Mouse (Mus musculus) right cerebral cortex, adult 18-20 months (tissue): Measurements from ENCODE around the gene Gm10282.

ENCODE experiments used
- DNase-seq: peaks from one replicate; pipeline ENCODE4 v3.0.0; 2022; ENCODE audit warnings: mixed read lengths

Gene Gm10282

GRCm38 (mm10) chr8:72323131-72323725 is 18.2 kb upstream of the Gm10282 start:
- peak; percentile 50 for DNase-seq

- no peak for DNase-seq
These were observed 17.4 kb upstream of the Gm10282 start for GRCm38 (mm10) chr8:72322471-72322889.

GRCm38 (mm10) chr8:72321635-72322441 is 16.8 kb upstream of the Gm10282 start:
- no peak for DNase-seq

GRCm38 (mm10) chr8:72320803-72321583 is 15.9 kb upstream of the Gm10282 start:
- DNase-seq = no peak

GRCm38 (mm10) chr8:72319921-72320802 is 15.1 kb upstream of the Gm10282 start:
- DNase-seq = no peak

- DNase-seq = no peak
These were observed 14.3 kb upstream of the Gm10282 start for GRCm38 (mm10) chr8:72319397-72319796.

- DNase-seq = peak; percentile 85
These were observed 13.8 kb upstream of the Gm10282 start, which contains the start of gene Klf2 for GRCm38 (mm10) chr8:72318801-72319322. Klf2 (plus strand) TSS chr8:72319033.

GRCm38 (mm10) chr8:72317741-72318301 is 12.8 kb upstream of the Gm10282 start:
- DNase-seq = no peak

GRCm38 (mm10) chr8:72316053-72316695 is 11.1 kb upstream of the Gm10282 start:
- no peak for DNase-seq

- DNase-seq = no peak
These were observed 8.0 kb upstream of the Gm10282 start for GRCm38 (mm10) chr8:72312926-72313518.

GRCm38 (mm10) chr8:72310849-72311506 is 5.9 kb upstream of the Gm10282 start:
- peak; percentile 85 for DNase-seq

- no peak for DNase-seq
These were observed 3.2 kb upstream of the Gm10282 start for GRCm38 (mm10) chr8:72308276-72308675.

GRCm38 (mm10) chr8:72306913-72307312 is 1.9 kb upstream of the Gm10282 start:
- DNase-seq = no peak

- DNase-seq = peak; percentile 48
These were observed 1.4 kb downstream of the Gm10282 start for GRCm38 (mm10) chr8:72303633-72304032.

GRCm38 (mm10) chr8:72302986-72303612 is 2.0 kb downstream of the Gm10282 start:
- no peak for DNase-seq

GRCm38 (mm10) chr8:72301497-72301896 is 3.6 kb downstream of the Gm10282 start:
- DNase-seq = no peak

GRCm38 (mm10) chr8:72300654-72301400 is 4.2 kb downstream of the Gm10282 start:
- no peak for DNase-seq

- no peak for DNase-seq
These were observed 6.1 kb downstream of the Gm10282 start for GRCm38 (mm10) chr8:72298928-72299327.

- DNase-seq = no peak
These were observed 8.5 kb downstream of the Gm10282 start for GRCm38 (mm10) chr8:72296561-72296960.
